Mouse (Mus musculus) embryonic facial prominence, embryonic 12.5 days (tissue): Measurements from ENCODE around the gene Zbtb20. TPM values are rescaled to one million over a fixed set of nuclear protein-coding genes. Genes with fewer than 3 reads are reported as not detected.

Source experiments
- ATAC-seq: fragments of 200-750 bp; cut with Nextera tagmentation; 2 replicates; pipeline ENCODE4 v1.8.0; 2017; ENCODE audit not compliant: insufficient number of reproducible peaks, insufficient read depth, low FRiP score, low TSS enrichment
- H3K27ac ChIP-seq: fragments of 300-500 bp; sonication (generic); 2 replicates; pipeline ENCODE4 v1.5.1; 2016; ENCODE audit warnings: mild to moderate bottlenecking
- H3K27me3 ChIP-seq: fragments of 300-500 bp; sonication (generic); 2 replicates; pipeline ENCODE4 v1.6.1; 2016; ENCODE audit warnings: mild to moderate bottlenecking, moderate library complexity
- H3K36me3 ChIP-seq: fragments of 300-500 bp; sonication (generic); 2 replicates; pipeline ENCODE4 v1.6.1; 2016; ENCODE audit warnings: mild to moderate bottlenecking
- H3K4me1 ChIP-seq: fragments of 300-500 bp; sonication (generic); 2 replicates; pipeline ENCODE4 v1.6.1; 2016
- H3K4me2 ChIP-seq: fragments of 300-500 bp; sonication (generic); replicated peaks from 2 replicates; pipeline ENCODE4 v1.6.1; 2016; ENCODE audit warnings: mild to moderate bottlenecking, moderate library complexity
- H3K4me3 ChIP-seq: fragments of 300-500 bp; sonication (generic); 2 replicates; pipeline ENCODE4 v1.5.1; 2016; ENCODE audit warnings: mild to moderate bottlenecking
- H3K9ac ChIP-seq: fragments of 300-500 bp; sonication (generic); 2 replicates; pipeline ENCODE4 v1.6.1; 2016; ENCODE audit warnings: mild to moderate bottlenecking, moderate library complexity
- H3K9me3 ChIP-seq: fragments of 300-500 bp; sonication (generic); 2 replicates; pipeline ENCODE4 v1.6.1; 2016; ENCODE audit warnings: mild to moderate bottlenecking, moderate library complexity
- whole genome bisulfite sequencing: fragments of 180-500 bp; shearing (Covaris S2); methylation state at CpG from one replicate; pipeline ENCODE4 v1.1.7; 2016; 5-methylcytosine and 5-hydroxymethylcytosine counted together
- polyA plus RNA-seq: library from polyadenylated mRNA; unstranded; fragments of >200 nt; fragmentation: Nextera tagmentation; extraction: Ambion mirVana; gene quantifications from 2 replicates; pipeline ENCODE4 v1.2.1, GENCODE M21; 2016

The Zbtb20 gene
- polyA plus RNA-seq, 1 experiment from 2014 or later = 25.8 TPM

DNA sequence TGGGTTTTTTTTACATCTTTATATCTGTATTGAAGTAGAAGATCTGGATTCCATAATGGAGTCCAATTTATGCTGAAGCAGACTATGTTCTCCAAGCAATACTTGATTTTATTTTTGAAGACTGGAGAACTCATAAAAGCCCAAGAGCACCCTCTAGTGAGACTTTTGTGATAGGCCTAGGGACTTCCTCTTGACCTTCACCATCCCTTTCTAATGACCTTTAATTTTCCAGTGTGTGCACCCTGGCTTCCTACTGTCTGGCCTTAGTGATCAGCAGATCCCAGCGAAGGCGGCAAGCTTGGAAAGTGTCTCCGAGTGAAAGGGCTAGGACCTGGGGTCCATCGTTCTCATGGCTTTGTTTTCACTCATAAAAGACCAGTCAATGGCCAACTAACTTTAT, 292.8 kb downstream of the Zbtb20 start:
- Histone ChIP-seq H3K4me3 (no peak overlapping the region), H3K27me3 (no peaks in the 10 kb centered on the region), H3K9me3 (no peaks in the 10 kb centered on the region), H3K9ac (no peak overlapping the region), H3K4me1 (no peaks in the 10 kb centered on the region), H3K36me3 (no peaks in the 10 kb centered on the region), H3K4me2 (no peak overlapping the region), H3K27ac (no peak overlapping the region)
- WGBS = 65% methylated on average over 4 of the region's 4 CpGs
- ATAC-seq = no peak

DNA sequence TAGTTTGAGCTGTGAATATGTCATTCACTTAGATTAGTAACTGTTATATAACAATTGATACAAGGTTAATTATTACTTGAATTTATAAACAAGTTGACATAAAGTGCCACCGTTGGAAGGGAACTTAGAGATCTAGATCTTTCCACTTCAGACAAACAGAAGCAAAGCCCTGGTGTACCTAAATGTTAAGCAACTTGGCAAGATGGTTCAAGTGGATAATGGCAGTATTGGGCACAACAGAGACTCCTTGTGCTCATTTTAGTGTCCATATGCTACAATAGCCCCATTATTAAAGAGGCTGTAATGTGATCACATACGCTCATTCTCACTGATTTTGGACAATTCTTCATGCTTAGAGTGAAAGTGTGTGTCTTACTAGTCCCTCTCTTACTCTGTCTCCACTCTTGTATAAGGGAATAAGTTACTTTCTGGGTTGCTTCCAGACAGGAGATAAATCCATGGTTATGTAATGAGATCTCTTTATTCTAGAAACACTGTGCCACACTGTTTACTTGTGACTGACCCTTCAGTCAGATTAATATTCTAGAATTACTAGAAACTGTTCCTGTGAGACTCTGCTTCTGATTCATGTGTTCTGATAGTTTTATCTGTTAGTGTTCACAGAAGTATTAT, 293.7 kb downstream of the Zbtb20 start:
- no peaks in the 10 kb centered on the region for H3K9me3 ChIP-seq
- H3K9ac ChIP-seq = no peak overlapping the region
- no peaks in the 10 kb centered on the region for H3K4me1 ChIP-seq
- 72% methylated on average over 2 of the region's 2 CpGs for WGBS
- no peak overlapping the region for H3K4me3 ChIP-seq
- no peak overlapping the region for H3K4me2 ChIP-seq
- no peak overlapping the region for H3K27ac ChIP-seq
- no peak for ATAC-seq
- no peaks in the 10 kb centered on the region for H3K36me3 ChIP-seq
- H3K27me3 ChIP-seq = no peaks in the 10 kb centered on the region

- WGBS = 47% methylated on average over 2 of the region's 2 CpGs
- no peaks in the 10 kb centered on the region for H3K4me1 ChIP-seq
- no peaks in the 10 kb centered on the region for H3K9me3 ChIP-seq
- ATAC-seq = no peak
- no peaks in the 10 kb centered on the region for H3K36me3 ChIP-seq
- H3K4me3 ChIP-seq = no peak overlapping the region
- no peak overlapping the region for H3K9ac ChIP-seq
- no peak overlapping the region for H3K4me2 ChIP-seq
- no peak overlapping the region for H3K27ac ChIP-seq
- no peaks in the 10 kb centered on the region for H3K27me3 ChIP-seq
These were observed 296.5 kb downstream of the Zbtb20 start for GRCm38 (mm10) chr16:43172139-43172538.

- Histone ChIP-seq H3K4me1 (no peaks in the 10 kb centered on the region), H3K4me2 (no peak overlapping the region), H3K27me3 (no peaks in the 10 kb centered on the region), H3K4me3 (no peak overlapping the region), H3K9me3 (no peaks in the 10 kb centered on the region), H3K36me3 (no peaks in the 10 kb centered on the region), H3K9ac (no peak overlapping the region), H3K27ac (no peak overlapping the region)
- ATAC-seq = no peak
- 77% methylated on average over 1 of the region's 1 CpGs for WGBS
These were observed 297.2 kb downstream of the Zbtb20 start for GRCm38 (mm10) chr16:43172912-43173311.

- ATAC-seq = no peak
- H3K4me2 ChIP-seq = no peak overlapping the region
- WGBS = 88% methylated on average over 2 of the region's 2 CpGs
- no peaks in the 10 kb centered on the region for H3K4me1 ChIP-seq
- no peaks in the 10 kb centered on the region for H3K36me3 ChIP-seq
- H3K9ac ChIP-seq = no peak overlapping the region
- H3K27ac ChIP-seq = no peak overlapping the region
- no peaks in the 10 kb centered on the region for H3K9me3 ChIP-seq
- no peak overlapping the region for H3K4me3 ChIP-seq
- no peaks in the 10 kb centered on the region for H3K27me3 ChIP-seq
These were observed 299.1 kb downstream of the Zbtb20 start for GRCm38 (mm10) chr16:43174815-43175214.

DNA sequence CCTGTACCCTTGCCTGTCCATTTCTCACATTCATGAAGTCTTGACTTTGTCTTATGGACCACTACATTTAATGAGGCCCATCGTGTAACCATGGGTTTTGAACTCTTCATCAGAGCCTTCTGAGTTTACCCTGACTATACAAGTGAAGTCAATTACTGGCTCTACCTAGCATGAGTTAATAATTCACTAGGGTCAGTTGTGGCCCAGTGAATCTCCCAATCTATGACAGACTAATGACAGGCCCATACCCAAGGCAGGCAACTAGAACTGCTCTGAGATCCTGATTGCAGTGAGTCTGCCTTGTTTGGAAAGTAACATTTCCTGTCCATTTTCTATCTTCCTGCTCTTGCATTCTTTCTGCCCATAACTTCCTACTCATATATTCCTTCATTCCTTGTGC, 305.4 kb downstream of the Zbtb20 start:
- Histone ChIP-seq H3K9ac (no peak overlapping the region), H3K9me3 (no peaks in the 10 kb centered on the region), H3K36me3 (no peaks in the 10 kb centered on the region), H3K27me3 (no peaks in the 10 kb centered on the region), H3K4me1 (no peaks in the 10 kb centered on the region), H3K4me2 (no peak overlapping the region), H3K4me3 (no peak overlapping the region), H3K27ac (no peak overlapping the region)
- WGBS = 94% methylated on average over 1 of the region's 1 CpGs
- no peak for ATAC-seq

DNA sequence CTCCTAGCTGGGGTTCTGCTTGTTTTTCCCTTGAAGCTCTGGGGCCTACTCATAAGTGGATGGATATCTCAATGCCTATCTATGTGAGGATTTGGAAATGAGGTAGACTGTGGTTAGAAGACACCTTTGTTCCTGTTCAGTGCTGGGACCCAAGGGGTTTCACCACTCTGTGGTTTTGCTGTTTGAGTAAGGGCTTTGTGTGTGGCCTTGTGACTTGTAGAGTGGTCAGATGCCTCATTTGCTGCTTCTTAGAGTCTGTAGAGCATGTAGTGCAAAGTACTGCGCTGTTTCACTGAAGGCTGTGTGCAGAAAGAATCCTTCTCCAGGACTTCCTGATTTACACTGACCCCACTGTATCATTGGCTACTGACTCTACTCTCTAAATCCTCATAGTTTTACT, 314.7 kb downstream of the Zbtb20 start:
- ATAC-seq = no peak
- no peaks in the 10 kb centered on the region for H3K4me1 ChIP-seq
- no peak overlapping the region for H3K4me3 ChIP-seq
- no peak overlapping the region for H3K27ac ChIP-seq
- H3K27me3 ChIP-seq = no peaks in the 10 kb centered on the region
- no peaks in the 10 kb centered on the region for H3K36me3 ChIP-seq
- H3K4me2 ChIP-seq = no peak overlapping the region
- 96% methylated on average over 1 of the region's 1 CpGs for WGBS
- H3K9ac ChIP-seq = no peak overlapping the region
- H3K9me3 ChIP-seq = no peaks in the 10 kb centered on the region

DNA sequence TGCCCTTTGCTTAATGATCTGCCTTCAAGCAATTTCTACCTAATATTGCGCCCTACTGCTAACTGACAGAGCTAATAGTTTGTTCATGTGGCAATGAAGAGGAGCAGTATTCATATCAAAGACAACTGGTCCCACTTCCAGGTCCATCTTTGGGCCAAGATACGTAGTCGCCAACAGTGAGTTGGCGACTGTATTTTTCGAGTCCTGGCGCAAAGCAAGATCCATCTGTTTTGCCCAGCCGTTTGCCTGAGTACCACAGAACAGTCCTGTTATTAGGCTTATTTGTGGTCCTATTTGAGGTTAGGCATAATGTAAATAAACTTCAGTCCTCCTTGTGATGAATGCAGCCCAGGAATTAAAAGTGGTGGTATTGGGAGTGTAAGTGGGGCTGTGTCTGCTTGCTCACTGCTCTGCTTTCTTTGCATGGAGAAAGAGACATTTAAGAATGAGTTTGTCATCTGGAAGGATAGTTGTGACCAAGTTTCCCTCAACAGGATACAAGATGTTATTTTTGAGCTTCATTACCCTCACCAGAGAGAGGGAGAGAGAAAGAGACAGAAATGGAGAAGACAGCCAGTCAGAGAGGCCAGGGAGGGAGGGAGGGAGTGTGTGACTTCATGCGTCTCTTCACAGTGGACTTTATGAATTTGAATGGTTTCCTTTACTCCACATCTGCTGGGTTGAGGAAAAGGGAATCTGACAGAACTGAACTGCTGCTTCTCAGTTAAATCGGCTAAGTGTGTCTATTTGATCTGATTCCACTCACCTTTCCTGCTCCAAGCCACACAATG, 315.6 kb downstream of the Zbtb20 start:
- no peaks in the 10 kb centered on the region for H3K4me1 ChIP-seq
- no peaks in the 10 kb centered on the region for H3K27me3 ChIP-seq
- H3K27ac ChIP-seq = no peak overlapping the region
- WGBS = 81% methylated on average over 9 of the region's 9 CpGs
- no peak overlapping the region for H3K9ac ChIP-seq
- H3K36me3 ChIP-seq = no peaks in the 10 kb centered on the region
- H3K4me2 ChIP-seq = no peak overlapping the region
- H3K4me3 ChIP-seq = no peak overlapping the region
- no peak for ATAC-seq
- no peaks in the 10 kb centered on the region for H3K9me3 ChIP-seq

- WGBS = 77% methylated on average over 6 of the region's 6 CpGs
- Histone ChIP-seq H3K9ac (no peak overlapping the region), H3K4me3 (no peak overlapping the region), H3K27ac (no peak overlapping the region), H3K9me3 (no peaks in the 10 kb centered on the region), H3K36me3 (no peaks in the 10 kb centered on the region), H3K4me1 (no peaks in the 10 kb centered on the region), H3K27me3 (no peaks in the 10 kb centered on the region), H3K4me2 (no peak overlapping the region)
- no peak for ATAC-seq
These were observed 318.1 kb downstream of the Zbtb20 start for GRCm38 (mm10) chr16:43193631-43194239.

GRCm38 (mm10) chr16:43217336-43218006, 341.8 kb downstream of the Zbtb20 start:
- Histone ChIP-seq H3K9me3 (no peaks in the 10 kb centered on the region), H3K27me3 (no peaks in the 10 kb centered on the region), H3K4me3 (no peak overlapping the region), H3K27ac (no peak overlapping the region), H3K4me1 (peaks cover 8% of the 10 kb centered on the region), H3K9ac (no peak overlapping the region), H3K36me3 (no peaks in the 10 kb centered on the region), H3K4me2 (no peak overlapping the region)
- ATAC-seq = no peak
- 57% methylated on average over 4 of the region's 4 CpGs for WGBS

- Histone ChIP-seq H3K36me3 (no peaks in the 10 kb centered on the region), H3K9me3 (no peaks in the 10 kb centered on the region), H3K9ac (no peak overlapping the region), H3K27ac (no peak overlapping the region), H3K4me3 (no peak overlapping the region), H3K4me1 (peaks cover 10% of the 10 kb centered on the region), H3K4me2 (no peak overlapping the region), H3K27me3 (no peaks in the 10 kb centered on the region)
- WGBS = 93% methylated on average over 1 of the region's 1 CpGs
- no peak for ATAC-seq
These were observed 343.7 kb downstream of the Zbtb20 start for GRCm38 (mm10) chr16:43219367-43219766.

DNA sequence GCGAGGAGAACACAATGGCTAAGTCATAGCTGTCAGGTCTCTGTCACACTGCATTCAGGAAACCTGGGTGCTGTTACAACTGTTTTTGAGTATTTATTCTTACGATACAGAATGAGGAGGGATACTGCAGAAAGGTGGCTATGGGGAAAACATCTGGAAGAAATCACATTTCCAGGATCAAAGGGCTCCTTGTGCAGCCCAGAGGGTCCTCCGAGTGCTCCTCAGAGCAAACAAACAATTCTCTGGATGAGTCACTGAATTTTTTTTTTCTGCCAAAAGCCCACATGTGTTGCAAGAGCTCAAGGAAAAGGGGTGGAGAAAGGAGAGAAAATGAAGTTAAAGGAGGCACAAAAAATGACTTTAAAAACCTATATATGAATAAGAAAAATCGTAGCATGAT, 345.6 kb downstream of the Zbtb20 start:
- no peak for ATAC-seq
- Histone ChIP-seq H3K4me1 (peaks cover 10% of the 10 kb centered on the region), H3K4me2 (no peak overlapping the region)

More for the DNA sequence above, 345.6 kb downstream of the Zbtb20 start:
- 31% methylated on average over 4 of the region's 4 CpGs for WGBS
- no peaks in the 10 kb centered on the region for H3K9me3 ChIP-seq
- no peak overlapping the region for H3K9ac ChIP-seq
- H3K27me3 ChIP-seq = no peaks in the 10 kb centered on the region
- no peak overlapping the region for H3K27ac ChIP-seq
- no peaks in the 10 kb centered on the region for H3K36me3 ChIP-seq
- no peak overlapping the region for H3K4me3 ChIP-seq
